Mouse (Mus musculus): ENCODE data around the gene Cyp2w1.

DNA sequence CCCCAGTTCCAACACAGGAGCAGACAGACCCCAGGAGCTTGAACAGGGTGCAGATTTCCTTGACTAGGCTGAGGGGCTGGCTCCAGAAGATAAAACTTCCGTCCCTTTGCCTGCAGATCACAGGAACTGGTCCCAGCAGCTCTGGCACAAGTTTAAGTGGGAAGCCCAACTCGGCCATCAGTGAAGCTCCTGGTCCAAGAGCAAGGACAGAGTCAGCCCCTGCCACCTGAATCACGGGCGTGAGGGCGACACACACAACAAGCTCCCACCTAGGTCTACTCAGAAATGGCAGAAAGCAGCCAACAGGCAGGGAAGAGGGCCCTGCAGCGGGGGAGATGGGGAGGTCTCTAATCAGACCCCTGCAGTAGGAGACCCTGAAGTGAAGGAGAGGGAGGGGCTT, 17.9 kb downstream of the Cyp2w1 start:
- TF ChIP-seq CTCF (IDR thresholded peaks at IDR 0.05; ENCODE audit: extremely low read depth, insufficient read length, insufficient replicate concordance, low read depth, low read length) (no peak), POLR2A (IDR thresholded peaks at IDR 0.05; ENCODE audit: low read depth, low read length) (no peak)
